Mouse (Mus musculus) layer of hippocampus, adult 9-10 months (tissue): ENCODE results near the gene Camkk1.

Source experiments
- DNase-seq: peaks from one replicate; pipeline ENCODE4 v3.0.0; 2022; ENCODE audit warnings: low spot score

Gene Camkk1

GRCm38 (mm10) chr11:73015391-73016102, 3.3 kb upstream of the Camkk1 start:
- no peak for DNase-seq

- no peak for DNase-seq
Observed at GRCm38 (mm10) chr11:73016103-73016420, 2.7 kb upstream of the Camkk1 start.

- no peak for DNase-seq
Observed at GRCm38 (mm10) chr11:73019147-73019795, 463 bp downstream of the Camkk1 start.

GRCm38 (mm10) chr11:73020953-73021800, 2.4 kb downstream of the Camkk1 start:
- no peak for DNase-seq

GRCm38 (mm10) chr11:73023099-73023498, 4.3 kb downstream of the Camkk1 start:
- peak; percentile 65 for DNase-seq

GRCm38 (mm10) chr11:73023827-73024226, 5.0 kb downstream of the Camkk1 start:
- no peak for DNase-seq

GRCm38 (mm10) chr11:73024236-73024904, 5.6 kb downstream of the Camkk1 start:
- DNase-seq, result no peak

- no peak for DNase-seq
Observed at GRCm38 (mm10) chr11:73026961-73027360, 8.2 kb downstream of the Camkk1 start.

GRCm38 (mm10) chr11:73030821-73031498, 12.2 kb downstream of the Camkk1 start:
- DNase-seq, result peak; percentile 76

- DNase-seq, result no peak
Observed at GRCm38 (mm10) chr11:73031536-73031935, 12.7 kb downstream of the Camkk1 start.

GRCm38 (mm10) chr11:73036077-73036476, 17.3 kb downstream of the Camkk1 start:
- no peak for DNase-seq

- no peak for DNase-seq
Observed at GRCm38 (mm10) chr11:73036889-73037288, 18.1 kb downstream of the Camkk1 start.

- no peak for DNase-seq
Observed at GRCm38 (mm10) chr11:73037691-73038090, 18.9 kb downstream of the Camkk1 start.

- DNase-seq, result no peak
Observed at GRCm38 (mm10) chr11:73039102-73039799, 20.4 kb downstream of the Camkk1 start.

- no peak for DNase-seq
Observed at GRCm38 (mm10) chr11:73044229-73044755, 25.5 kb downstream of the Camkk1 start.

GRCm38 (mm10) chr11:73044789-73045188, 26.0 kb downstream of the Camkk1 start:
- no peak for DNase-seq

- peak; percentile 93 for DNase-seq
Observed at GRCm38 (mm10) chr11:73047542-73047996, 28.8 kb downstream of the Camkk1 start, which contains the start of gene Ncbp3. TSS of gene Ncbp3 (plus strand) at chr11:73047783.

GRCm38 (mm10) chr11:73048030-73048876, 29.4 kb downstream of the Camkk1 start:
- no peak for DNase-seq

- DNase-seq, result no peak
Observed at GRCm38 (mm10) chr11:73049335-73049734, 30.5 kb downstream of the Camkk1 start.

- DNase-seq, result no peak
Observed at GRCm38 (mm10) chr11:73052795-73053194, 34.0 kb downstream of the Camkk1 start.
